Mouse (Mus musculus) right cerebral cortex, adult 18-20 months (tissue): ENCODE data around the gene Slc30a9.

ENCODE experiments used
- DNase-seq: peaks from one replicate; pipeline ENCODE4 v3.0.0; 2022; ENCODE audit warnings: mixed read lengths

The Slc30a9 gene

DNA sequence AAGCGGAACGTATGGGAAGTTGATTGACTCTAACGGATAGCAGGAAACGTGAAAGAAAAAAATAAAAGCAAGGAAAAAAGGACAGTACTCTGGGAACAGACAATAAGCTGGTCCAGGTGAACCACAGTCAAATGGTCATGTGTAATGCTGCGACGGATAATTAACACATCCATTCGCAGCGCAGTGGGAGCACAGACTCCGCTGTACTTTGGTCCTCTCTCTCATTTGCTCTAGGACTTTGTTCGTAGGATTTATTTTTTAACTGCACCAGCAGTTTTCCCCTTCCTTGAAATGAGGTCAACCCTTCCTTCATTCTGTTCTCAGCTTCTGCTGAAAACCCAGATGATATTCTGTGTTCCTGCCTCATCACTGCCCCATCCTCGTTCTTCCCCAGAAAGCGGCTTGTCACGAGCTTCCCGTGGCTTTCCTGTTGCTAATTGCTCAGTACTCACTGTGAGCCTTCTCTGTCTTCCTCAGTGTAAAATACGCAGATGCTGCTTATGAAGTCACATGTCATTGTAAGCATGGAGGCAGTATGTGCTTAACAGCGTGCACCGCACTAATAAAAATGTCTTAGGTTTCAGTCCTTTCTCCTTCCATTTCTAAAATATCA lies 15.0 kb downstream of the Slc30a9 start:
- no peak for DNase-seq

DNA sequence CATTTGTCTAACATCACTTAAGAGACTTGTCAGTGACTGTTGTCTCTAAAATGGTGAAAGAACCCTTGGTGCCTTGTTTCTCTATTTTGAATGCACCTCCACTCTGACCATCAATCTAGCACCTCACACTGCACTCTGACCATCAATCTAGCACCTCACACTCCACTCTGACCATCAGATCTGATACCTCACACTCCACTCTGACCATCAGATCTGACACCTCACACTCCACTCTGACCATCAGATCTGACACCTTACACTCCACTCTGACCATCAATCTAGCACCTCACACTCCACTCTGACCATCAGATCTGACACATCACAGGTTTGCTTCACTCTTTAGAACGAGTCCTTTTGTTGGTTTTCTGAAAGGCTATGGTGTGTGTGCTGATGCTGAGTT lies 17.3 kb downstream of the Slc30a9 start:
- DNase-seq, result no peak

DNA sequence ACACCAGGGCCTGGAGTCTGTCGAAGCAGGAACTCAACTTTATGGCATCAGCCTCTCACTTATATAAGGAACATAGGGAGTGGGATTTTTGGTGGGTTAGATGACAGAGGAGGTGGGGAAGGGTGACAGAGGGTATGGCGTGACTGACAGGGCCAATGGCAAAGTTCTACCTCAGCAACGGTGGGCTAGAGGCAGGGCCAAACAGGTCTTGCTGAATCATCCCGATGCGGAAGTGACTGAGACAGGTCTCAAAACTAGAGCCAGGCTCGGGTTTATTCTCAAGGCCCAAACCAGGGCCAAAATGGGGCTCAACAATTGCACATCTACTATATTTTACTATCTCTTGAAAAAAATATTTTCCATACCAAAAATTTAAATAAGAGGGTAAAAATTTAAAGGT lies 34.1 kb downstream of the Slc30a9 start:
- DNase-seq, result no peak

DNA sequence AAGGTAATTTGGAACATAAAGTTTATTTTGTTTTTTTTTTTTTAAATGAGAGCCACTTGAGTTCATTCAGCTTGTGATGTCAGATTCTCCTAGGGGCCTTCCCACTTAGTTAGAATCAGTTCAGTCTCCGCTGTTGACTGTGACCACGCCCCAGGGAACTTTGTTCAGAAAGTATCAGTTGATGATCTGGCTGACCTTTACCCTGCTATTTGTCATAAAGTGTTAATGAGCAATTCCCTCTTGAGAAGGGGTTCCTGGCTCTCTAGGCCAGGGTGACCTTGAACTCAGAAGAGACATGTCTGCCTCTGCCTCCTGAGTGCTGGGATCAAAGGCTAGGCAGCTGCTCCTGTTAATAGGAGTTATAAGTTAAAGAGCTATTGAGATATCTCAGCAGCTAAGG lies 40.3 kb downstream of the Slc30a9 start:
- no peak for DNase-seq

DNA sequence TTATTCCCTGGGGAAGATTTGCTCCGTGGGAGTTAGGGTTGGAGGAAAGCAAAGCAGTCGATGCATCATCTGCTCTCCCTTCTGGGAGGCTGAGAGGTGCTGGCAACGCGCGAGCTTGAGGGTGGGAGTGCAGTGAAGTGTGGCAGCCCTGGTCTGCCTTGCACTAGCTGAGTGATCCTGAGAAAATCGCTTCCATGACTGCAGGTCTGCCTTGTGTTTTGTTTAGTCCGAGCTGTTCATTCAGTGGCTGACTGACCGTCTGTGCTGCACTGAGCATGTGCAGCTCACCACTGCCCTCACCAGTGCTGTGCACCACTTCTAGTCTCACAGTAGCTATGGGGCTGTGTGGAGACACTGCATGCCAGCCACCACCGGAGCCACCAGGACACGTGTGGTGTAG lies 42.2 kb downstream of the Slc30a9 start:
- DNase-seq, result peak; percentile 82

DNA sequence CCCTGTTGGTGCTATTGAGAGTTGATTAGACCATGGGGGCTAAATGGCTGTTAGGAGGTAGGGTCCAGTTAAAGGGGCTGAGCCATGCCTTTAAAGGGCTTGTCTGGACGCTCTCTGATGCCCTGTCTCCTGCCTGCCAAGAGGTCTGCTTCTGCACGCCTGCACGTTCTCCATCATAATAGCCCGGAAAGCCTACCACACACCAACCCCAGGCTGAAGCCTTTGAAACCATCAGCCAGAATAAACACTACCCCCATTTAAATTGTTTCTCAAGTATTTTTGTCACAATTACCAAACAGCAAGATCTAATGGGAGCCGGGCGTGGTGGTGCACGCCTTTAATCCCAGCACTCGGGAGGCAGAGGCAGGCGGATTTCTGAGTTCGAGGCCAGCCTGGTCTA lies 55.6 kb downstream of the Slc30a9 start:
- no peak for DNase-seq

DNA sequence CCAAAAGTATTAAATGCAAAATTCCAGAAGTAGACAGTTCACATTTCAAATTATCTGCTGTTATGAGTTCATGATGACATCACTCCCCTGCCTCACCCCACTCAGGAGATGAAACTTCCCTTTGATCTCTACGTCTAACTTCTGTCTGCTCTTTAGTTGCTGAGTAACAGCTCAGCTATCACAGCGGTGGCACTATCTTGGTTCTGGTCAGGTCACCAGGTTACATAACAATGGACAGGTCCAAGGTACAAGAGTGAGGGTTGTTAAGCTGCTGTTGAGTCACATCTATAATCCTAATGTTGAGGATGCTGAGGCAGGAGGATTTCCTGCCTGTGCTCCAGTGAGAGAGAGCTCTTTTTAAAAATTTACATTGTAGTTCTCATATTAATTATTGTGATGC lies 56.2 kb downstream of the Slc30a9 start:
- DNase-seq, result no peak

DNA sequence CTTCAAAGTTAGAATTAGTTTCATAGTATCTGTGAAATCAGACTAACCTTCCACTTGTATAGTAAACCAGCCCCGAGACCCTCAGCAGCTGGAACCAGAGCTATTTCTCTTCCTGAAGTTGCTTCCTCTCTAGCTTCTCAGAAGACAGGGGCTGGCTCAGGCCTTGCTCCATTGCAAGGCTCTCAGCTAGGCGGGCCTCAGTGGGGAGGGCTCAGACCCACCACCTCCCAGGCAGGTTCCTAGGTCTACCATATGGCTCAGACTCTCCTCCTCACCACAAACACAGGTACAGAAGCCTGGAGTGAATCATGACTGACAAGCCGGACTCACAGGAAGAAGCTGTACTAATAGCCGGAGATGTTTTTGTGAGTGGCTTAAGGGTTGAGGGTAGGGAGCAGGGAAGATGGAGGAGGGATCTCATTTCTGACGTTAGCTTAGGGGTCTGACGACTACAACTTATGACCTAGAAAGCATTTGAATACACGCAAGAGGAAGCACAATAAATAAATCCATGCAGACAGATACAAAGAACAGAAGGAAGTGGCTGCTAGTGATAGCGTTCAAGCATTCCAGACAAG lies 70.4 kb downstream of the Slc30a9 start:
- no peak for DNase-seq

DNA sequence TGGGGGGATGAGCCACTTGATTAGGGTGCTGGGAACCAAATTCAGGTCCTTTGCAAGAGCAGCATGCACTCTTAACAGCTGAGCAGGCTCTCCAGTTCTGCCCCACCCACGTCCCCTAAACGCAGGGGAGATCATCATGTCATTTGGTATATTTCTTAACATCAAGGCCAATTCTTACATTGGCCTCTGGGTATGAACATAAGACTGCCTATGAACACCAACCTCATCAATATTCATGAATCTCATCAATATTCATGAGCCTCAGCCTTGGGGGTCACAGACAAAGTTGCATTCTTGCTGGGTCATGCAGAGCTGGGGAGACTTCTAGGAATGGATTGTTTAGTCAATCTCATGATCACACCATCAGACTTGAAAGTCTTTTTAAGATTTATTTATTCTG lies 74.9 kb downstream of the Slc30a9 start:
- DNase-seq, result no peak

DNA sequence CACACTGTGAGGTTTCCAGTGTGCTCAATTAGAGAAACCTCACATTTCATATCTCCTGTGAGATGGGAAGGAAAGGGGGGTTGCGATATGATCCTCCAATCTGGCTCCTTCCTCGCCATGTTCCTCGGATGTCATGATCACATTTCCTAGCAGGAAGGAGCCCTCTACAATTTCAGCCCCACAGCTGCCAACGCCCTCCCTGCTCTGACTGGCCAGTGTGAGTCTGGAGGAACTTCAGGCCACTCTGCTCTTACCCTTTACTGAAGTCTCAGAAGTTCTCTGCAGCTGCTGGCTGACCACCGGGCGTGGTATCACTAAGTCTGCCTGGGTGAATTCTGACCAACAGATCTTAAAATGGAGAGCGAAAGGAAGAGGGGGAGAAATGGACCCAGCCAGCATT lies 75.8 kb downstream of the Slc30a9 start:
- DNase-seq, result no peak

DNA sequence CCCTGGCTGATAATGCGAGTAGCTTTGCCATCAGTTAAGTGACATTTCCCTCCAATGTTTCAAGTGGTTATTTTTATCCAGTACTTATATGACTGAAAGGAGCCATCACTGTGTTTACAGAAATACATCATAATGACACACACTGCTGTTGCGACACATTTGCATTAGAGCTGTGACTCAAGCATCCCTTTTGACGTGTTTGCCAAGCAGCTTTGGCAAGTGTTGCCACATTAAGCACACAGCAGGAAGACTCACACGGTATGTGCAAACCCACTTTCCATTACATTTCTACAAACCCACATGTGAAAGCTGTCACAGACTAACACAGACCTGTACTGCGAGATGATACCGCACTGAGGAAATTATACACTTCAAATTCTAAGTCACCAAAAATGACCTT lies 87.2 kb downstream of the Slc30a9 start:
- peak; percentile 11 for DNase-seq

DNA sequence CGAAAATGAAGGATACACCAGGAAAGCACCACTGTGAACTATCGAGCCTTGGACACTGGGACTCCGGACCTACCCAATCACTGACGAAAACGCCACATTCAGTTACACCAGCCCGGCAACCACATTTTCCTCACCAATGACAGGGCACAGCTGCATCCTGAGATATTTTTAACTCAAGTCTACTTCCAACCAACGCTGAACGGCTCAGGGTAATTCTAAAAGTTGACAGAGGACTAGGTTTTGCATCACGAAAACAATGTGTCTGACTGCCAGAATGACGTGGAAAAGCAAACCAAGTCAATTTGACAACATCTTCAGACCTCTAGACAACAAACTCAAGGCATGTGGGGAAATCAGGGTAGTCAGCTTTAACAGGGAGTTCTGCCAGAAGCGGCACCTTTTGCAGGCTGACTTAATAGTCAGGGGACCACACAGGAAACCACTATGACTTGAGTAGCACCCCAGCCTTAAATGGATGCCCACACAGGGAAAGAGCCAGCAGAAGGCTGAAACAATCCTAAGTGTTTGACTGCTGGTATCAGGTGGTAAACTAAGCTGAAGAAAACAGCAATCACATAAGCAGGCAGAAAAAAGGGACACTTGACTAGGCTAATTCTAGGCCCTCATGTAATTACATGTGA lies 88.6 kb downstream of the Slc30a9 start:
- DNase-seq, result peak; percentile 14

DNA sequence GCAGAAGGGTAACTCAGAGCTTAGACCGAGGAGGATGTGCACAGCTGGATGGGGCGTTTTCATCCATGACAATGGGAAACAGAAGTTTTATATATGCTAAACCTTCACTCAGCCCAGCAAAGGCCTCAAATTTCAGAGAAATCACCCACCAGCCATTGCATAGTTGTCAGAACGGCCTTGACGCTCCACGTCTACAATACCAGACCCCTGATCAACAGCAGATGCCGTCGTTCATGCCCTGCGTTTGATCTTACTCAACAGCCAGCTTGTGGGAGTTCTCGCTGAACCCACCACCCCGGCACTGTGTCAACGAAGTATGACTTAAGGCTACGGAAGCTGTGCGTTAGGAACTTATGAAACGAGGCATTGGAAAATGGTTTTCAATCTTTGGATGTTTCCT lies 90.4 kb downstream of the Slc30a9 start:
- no peak for DNase-seq

DNA sequence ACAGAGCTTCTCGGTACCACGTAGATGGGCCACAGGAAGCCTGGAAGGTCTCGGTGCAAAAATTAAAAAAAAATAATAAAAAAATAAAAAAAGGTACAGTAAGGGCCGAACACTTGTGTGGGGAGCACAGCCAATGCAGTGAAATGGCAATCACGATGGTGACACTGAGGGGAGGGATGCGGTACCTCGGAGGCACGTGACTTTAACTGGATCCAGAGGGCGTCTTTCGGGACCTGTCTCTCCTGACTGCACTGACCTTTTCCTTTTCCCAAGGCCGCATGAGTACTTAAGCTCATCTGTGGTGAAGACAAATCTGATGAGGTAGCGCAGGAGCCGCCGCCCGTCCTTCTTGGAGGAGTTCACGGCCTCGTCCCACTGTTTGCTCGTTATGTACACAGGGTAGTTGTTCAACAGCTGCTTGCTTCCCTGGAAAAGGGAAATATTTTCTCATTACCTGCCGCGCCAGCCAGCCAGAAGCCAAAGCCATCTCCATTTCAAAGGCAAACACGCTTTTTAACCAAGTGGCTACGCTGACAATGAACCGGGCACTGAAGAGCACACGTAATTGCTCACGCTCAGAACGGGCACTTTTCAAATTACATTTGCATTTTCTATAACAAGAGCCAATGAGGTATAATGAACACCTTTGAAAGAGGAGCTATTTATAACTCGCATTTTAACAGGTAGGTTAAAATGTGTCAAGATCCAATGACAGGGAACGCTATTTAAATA lies 93.3 kb downstream of the Slc30a9 start:
- DNase-seq, result no peak

DNA sequence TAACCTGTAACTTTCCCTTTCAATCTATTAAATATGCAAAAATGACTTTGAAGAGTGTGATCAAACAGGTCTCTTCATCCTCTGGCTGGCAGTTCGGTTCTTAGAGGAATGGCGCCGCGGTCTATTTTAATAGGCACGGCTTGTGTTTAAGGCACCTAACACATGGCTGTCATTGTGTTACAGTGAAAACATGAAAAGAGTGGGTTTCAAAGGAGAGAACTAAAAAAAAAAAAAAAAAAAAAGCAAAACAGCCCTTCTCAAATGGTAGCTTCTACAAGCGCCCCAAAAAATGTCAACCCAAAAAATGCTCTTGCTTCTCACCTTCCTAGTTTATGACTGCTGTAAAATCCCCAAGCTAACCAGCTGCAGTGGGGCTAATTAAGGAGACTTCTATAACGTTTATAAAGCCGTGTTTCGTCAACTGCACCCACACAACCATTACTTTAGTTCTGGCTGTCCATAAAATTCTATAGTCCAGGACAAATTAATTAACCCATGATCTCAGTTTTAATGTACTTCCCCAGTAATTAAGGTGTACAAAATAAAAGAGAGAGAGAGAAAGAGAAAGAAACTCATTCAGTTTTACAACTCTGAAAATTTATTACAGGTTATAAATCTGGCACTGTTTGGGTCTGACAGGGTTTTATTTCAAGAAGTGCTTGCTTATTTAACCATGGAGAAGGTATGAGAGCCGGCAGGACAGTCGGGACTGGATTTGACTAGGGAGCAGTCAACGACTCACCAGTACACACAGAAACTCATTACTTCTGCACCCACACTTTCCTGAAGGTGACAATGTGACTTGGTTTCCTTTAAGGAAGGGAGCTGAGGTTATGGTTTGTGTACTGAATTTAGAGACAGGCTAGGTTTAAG lies 94.1 kb downstream of the Slc30a9 start:
- DNase-seq, result no peak

DNA sequence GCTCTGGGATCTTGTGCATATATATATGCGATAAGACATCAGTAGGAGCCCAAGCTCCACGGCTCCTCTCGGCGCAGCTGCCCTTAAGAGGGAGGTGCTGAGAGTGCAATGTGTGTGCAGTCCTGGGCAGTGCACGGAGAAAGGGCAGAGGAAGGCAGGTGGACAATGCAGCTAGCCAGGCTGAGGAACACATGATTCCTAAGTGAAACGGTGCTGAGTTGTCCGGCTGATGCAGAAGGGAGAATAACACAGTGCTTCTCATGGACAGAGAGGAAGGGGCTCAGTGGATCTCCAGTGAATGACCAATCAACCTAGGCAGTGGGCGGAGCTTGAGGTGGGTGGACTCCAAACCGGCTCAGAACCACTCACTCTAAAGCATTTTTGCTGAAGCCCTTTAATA lies 94.9 kb downstream of the Slc30a9 start:
- no peak for DNase-seq

DNA sequence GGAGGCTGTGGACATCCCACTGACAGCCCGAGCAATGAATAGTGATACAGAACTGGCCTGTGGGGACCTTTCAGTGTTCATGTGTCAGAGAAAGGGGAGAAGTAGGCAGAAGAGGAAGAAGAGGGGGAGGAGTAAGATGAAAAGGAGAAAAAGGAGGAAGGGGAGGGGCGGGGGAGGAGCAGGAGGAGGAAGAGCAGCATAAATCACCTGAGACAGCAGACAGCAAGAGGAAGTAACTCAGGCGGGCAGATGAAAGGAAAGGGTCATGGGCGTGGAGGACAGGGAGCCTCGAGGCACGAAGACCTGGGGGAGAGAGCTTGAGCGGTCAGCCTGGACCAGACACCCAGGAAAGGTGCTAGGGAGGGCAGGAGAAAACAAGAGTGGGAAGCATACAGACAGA lies 97.6 kb downstream of the Slc30a9 start:
- DNase-seq, result no peak

DNA sequence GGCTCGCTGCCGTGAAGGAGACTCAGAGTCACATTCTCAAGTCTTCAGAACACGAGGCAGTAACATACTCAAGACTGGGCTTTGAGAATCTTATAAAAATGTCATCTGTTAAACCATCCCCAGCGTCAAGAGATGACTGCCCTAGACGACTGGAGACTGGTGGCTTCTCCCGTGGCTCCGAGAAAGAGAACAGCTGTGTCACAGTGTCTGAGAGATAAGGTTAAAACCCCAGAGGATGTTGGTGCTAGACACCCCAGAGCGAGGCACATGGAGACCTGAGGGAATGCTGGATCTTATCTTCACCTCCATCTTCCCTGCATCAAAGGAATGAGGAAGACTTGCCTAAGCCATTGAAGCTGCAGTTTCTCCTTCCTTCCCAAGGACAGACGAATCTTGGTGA lies 98.2 kb downstream of the Slc30a9 start:
- DNase-seq, result no peak
